Mouse (Mus musculus) c-Kit-positive CD71-positive TER-119-negative erythroid progenitor cells, embryonic 14.5 days (primary cell): Measurements from ENCODE around the gene Serpine2.

Source experiments
- DNase-seq: peaks from one replicate; pipeline ENCODE4 v3.0.0-alpha.2; 2013; ENCODE audit warnings: low read depth

Serpine2 gene

GRCm38 (mm10) chr1:79757161-79757560 lies 103.8 kb downstream of the Serpine2 start:
- DNase-seq = no peak

GRCm38 (mm10) chr1:79756417-79756816 lies 104.6 kb downstream of the Serpine2 start:
- no peak for DNase-seq

DNA sequence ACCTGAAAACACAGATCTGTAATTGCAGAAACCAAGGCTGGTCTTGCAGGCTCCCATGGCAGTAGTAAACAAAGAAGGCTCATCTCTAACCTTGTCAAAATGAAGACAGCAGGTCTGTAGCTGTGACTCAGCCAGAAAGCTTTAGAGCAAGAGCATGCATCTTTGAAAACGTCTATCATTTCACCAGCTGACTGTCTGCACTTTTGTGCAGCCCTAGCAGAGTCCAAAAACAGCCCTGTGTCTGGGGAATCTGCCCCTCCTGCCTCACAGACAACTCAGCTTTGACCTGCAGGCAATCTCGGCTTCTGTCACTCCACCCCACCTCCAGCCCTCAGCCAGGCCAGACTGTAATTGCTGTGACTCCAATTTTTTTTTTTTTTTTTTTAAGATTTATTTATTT lies 105.6 kb downstream of the Serpine2 start:
- DNase-seq = no peak

GRCm38 (mm10) chr1:79754936-79755335 lies 106.0 kb downstream of the Serpine2 start:
- DNase-seq = no peak

DNA sequence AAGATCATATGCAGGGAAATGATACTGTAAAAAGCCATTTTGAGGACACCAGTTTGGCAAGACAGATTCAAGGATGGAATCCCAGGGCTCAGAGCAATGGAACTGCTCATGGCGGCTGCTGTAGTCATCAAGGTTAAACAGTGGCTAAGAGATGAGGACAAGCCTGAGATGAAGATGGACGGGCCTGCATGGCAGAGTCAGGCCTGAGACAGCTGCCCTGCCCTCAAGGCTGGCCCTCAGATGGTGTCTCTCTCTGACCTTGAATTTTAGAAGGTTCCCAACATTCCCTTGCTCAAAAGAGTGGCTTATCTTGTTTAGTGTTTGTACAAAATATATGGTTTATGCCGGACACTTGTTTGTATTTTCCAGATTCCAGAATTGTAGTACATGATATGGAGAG lies 107.5 kb downstream of the Serpine2 start:
- no peak for DNase-seq

DNA sequence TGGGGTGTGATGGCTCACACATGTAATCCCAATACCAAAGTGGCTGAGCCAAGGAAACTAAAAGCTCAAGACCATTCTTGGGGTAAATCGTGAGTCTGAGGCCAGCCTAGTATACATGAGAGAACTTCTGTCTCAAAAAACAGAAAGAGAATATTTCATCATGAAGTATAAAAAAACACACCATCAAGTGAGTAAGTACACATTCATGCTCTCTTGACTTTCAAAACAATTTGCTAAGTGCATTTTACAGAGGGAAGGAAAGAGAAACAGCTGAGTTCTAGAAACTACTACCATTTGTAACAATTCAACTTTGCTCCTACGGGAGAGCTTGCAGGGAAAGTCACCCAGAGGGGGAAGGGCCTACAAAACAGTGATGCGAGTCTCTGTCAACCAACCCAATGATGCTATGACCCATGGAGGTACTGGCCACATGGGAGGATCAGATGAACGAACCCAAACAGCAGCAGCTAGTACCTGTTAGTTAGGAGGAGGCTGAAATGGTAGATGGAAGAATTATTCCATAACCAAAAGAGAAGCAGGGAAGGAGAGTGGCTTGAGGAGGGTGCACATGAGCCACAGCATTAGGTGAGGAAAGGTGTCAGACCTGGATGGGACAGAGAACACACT lies 108.2 kb downstream of the Serpine2 start:
- no peak for DNase-seq

- no peak for DNase-seq
Observed at GRCm38 (mm10) chr1:79752015-79752695, 108.8 kb downstream of the Serpine2 start.

GRCm38 (mm10) chr1:79751186-79751585 lies 109.8 kb downstream of the Serpine2 start:
- DNase-seq = no peak

DNA sequence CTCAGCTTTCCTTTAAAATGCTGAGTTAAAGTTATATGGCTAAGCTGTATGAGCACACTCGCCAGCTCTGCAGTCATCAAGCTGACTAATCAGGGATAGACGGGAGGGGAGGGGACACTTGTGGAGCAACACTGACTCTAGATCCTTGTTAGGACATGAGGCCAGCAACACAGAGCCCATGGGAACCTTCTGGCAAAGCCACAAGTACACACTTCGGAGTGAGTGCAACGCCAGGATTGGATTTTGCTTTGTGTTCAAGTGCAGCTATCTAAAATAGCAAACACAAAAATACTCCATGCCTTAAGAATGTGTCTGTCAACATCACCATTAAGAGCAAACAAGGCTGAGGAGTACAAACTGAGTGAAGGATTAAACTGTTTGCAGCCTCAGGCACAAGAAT lies 114.9 kb downstream of the Serpine2 start:
- DNase-seq = no peak
